Mouse (Mus musculus): Measurements from ENCODE around the gene Cenpn. TPM values are rescaled to one million over a fixed set of nuclear protein-coding genes. Genes with fewer than 3 reads are reported as not detected.

The Cenpn gene
- polyA plus RNA-seq (2014; fragmentation: Illumina TruSeq; extraction: RNeasy Lipid Tissue Mini Kit (QIAGEN cat#74804); ENCODE audit: low read depth, low replicate concordance), result 4.4 TPM

DNA sequence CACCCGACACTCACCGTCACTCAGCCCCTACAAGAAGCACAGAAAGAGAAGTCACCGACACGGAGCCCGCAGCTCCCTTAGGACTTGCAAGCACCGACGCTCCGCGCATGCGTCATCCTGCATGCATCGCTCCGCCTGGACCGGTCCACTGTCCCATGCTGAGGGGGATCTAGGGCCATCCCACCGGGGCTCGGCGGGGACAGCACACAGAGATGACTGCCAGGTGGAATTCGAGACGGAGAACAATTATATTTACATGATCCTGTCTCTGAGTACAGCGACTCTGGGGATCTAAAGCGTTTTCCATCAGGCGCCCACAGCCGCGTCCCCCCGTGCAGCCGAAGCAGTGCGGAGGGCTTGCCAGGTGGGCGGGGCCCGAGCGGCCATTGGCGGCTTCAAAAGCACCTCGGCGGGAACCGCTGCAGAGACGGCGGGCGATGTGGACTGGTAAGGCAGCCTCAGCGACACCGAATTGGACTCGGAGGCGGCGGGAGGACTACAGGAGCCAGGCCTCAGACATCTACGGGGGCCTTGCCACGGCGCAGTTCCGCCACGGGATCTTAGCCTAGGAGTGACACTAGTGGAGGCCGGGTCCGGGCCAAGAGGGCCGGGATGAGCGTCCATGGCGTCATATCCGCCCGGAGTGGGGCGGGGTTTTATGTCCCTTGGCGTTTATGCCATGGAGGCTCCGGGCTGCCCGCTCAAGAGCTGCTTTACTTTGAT is at the start of gene Cenpn, which contains the start of gene Cmc2:
Gene Cenpn, plus strand, starts transcription at position 394 of the 723 bp plus-strand sequence.
Gene Cmc2, minus strand, starts transcription at position 119 of the 723 bp plus-strand sequence.

GRCm38 (mm10) chr8:116943161-116943554 is 21.6 kb downstream of the Cenpn start, which contains the start of gene Atmin:
TSS of gene Atmin (plus strand) at chr8:116943393.

DNA sequence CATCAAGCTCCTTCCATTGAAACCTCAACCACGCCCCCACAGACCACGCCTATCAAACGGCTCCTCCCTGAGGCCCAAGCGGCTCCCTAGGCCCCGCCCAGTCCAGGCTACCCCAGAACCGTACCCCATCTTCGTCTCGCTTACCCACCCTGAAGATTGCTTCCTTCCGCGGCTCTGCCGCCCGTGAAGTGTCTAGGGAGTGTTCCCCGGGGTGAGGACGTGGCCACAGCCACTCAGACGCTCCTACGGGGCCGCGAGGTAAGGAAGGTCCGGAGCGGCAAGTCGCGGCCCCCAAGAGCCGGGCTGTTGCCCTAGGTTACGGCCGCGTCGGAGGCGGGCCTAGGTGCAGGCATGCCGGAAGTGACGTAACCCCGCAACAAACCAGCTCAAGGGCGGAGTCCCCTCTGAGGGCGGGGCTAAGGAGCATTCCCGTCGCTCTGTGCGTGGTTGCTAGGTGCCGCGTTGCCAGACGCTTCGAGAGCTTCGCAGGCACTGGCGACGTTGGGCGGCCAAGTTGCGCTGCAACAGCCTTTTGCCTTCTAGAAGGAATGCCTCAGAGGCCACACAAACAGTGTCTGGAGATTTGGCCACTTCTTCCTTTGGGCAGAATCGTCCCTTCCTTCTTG is 57.2 kb downstream of the Cenpn start, which contains the start of gene 1700030J22Rik:
Gene 1700030J22Rik, minus strand, starts transcription at position 329 of the 626 bp plus-strand sequence.

Other genes with a start within 250 kb of the Cenpn start
- 0.29 TPM for gene Cdyl2, start 188.7 kb upstream of the Cenpn start, polyA plus RNA-seq (2014; fragmentation: Illumina TruSeq; extraction: RNeasy Lipid Tissue Mini Kit (QIAGEN cat#74804); ENCODE audit: low read depth, low replicate concordance)
- 17.0 TPM for gene Cmc2, start 275 bp upstream of the Cenpn start, polyA plus RNA-seq (2014; fragmentation: Illumina TruSeq; extraction: RNeasy Lipid Tissue Mini Kit (QIAGEN cat#74804); ENCODE audit: low read depth, low replicate concordance)
- 13.3 TPM for gene Atmin, start 21.7 kb downstream of the Cenpn start, polyA plus RNA-seq (2014; fragmentation: Illumina TruSeq; extraction: RNeasy Lipid Tissue Mini Kit (QIAGEN cat#74804); ENCODE audit: low read depth, low replicate concordance)
- 1.5 TPM for gene 1700030J22Rik, start 57.2 kb downstream of the Cenpn start, polyA plus RNA-seq (2014; fragmentation: Illumina TruSeq; extraction: RNeasy Lipid Tissue Mini Kit (QIAGEN cat#74804); ENCODE audit: low read depth, low replicate concordance)
- 232 TPM for gene Gcsh, start 71.8 kb downstream of the Cenpn start, polyA plus RNA-seq (2014; fragmentation: Illumina TruSeq; extraction: RNeasy Lipid Tissue Mini Kit (QIAGEN cat#74804); ENCODE audit: low read depth, low replicate concordance)
- not detected for gene Pkd1l2, start 160.7 kb downstream of the Cenpn start, polyA plus RNA-seq (2014; fragmentation: Illumina TruSeq; extraction: RNeasy Lipid Tissue Mini Kit (QIAGEN cat#74804); ENCODE audit: low read depth, low replicate concordance)
- gene Bco1, start 174.1 kb downstream of the Cenpn start, polyA plus RNA-seq (2014; fragmentation: Illumina TruSeq; extraction: RNeasy Lipid Tissue Mini Kit (QIAGEN cat#74804); ENCODE audit: low read depth, low replicate concordance), result not detected
- 5.0 TPM for gene Gan, start 236.4 kb downstream of the Cenpn start, polyA plus RNA-seq (2014; fragmentation: Illumina TruSeq; extraction: RNeasy Lipid Tissue Mini Kit (QIAGEN cat#74804); ENCODE audit: low read depth, low replicate concordance)

All from adrenal gland, adult 10 weeks (tissue).